Mouse (Mus musculus): ENCODE data around the gene Smad3.

GRCm38 (mm10) chr9:63673494-63673805 lies 84.3 kb downstream of the Smad3 start:
- TF ChIP-seq CTCF (IDR thresholded peaks at IDR 0.05): no peak
- no peak for TF ChIP-seq POLR2A (IDR thresholded peaks at IDR 0.05; ENCODE audit: insufficient read depth, low read depth, low read length)
- no peak for TF ChIP-seq EP300 (IDR thresholded peaks at IDR 0.05; ENCODE audit: insufficient read depth, low read depth, low read length)

Data from heart, adult 2 months (tissue).